Mouse (Mus musculus) thymus, postnatal 10 days (tissue): ENCODE data around the gene Arf3.

ENCODE experiments used
- DNase-seq, 2 experiments: peaks; one replicate each; pipeline ENCODE4 v3.0.0; 2021; ENCODE audit warnings: low spot score in 2 of 2

Arf3 gene

GRCm38 (mm10) chr15:98722191-98722590 is 40.8 kb downstream of the Arf3 start:
- DNase-seq: no peak

GRCm38 (mm10) chr15:98717301-98717700 is 45.7 kb downstream of the Arf3 start:
- no peak for DNase-seq

GRCm38 (mm10) chr15:98714230-98714652 is 48.8 kb downstream of the Arf3 start:
- no peak for DNase-seq

- DNase-seq: peak; percentile 54 to 88
These were observed 52.6 kb downstream of the Arf3 start for GRCm38 (mm10) chr15:98710442-98710841.

GRCm38 (mm10) chr15:98707766-98708372 is 55.1 kb downstream of the Arf3 start, which contains the start of gene Ccdc65:
Gene Ccdc65 (plus strand): TSS chr15:98708207.
- DNase-seq: peak; percentile 47 to 70

GRCm38 (mm10) chr15:98704312-98704711 is 58.7 kb downstream of the Arf3 start:
- DNase-seq: no peak

GRCm38 (mm10) chr15:98699190-98700105 is 63.6 kb downstream of the Arf3 start:
- peak; percentile 63 to 93 for DNase-seq

GRCm38 (mm10) chr15:98696216-98696615 is 66.8 kb downstream of the Arf3 start:
- no peak for DNase-seq

- DNase-seq: no peak
These were observed 67.3 kb downstream of the Arf3 start for GRCm38 (mm10) chr15:98695726-98696125.

- DNase-seq: no peak
These were observed 70.8 kb downstream of the Arf3 start for GRCm38 (mm10) chr15:98692171-98692715.

GRCm38 (mm10) chr15:98691486-98692147 is 71.4 kb downstream of the Arf3 start:
- DNase-seq: no peak

- no peak for DNase-seq
These were observed 73.3 kb downstream of the Arf3 start for GRCm38 (mm10) chr15:98689682-98690081.
